Mouse (Mus musculus) CH12.LX (cell line): ENCODE measurements around the gene Dnaja3. TPM values are rescaled to one million over a fixed set of nuclear protein-coding genes. Genes with fewer than 3 reads are reported as not detected.
"Not testable (repeated sequence)": the region's sequence is repeated elsewhere in the genome, so short reads cannot be mapped to it uniquely, and the experiment has no call there.

Experiments
- DNase-seq: peaks from one replicate; pipeline ENCODE4 v3.0.0-alpha.2; 2013; ENCODE audit errors: extremely low read depth
- H3K27ac ChIP-seq: 2 replicates; pipeline ENCODE4 v1.5.1; 2012; ENCODE audit warnings: low read depth, mild to moderate bottlenecking, control low read depth, moderate library complexity; ENCODE audit not compliant: insufficient read depth
- H3K27me3 ChIP-seq: replicated peaks from 2 replicates; pipeline ENCODE3; 2012; ENCODE audit warnings: inconsistent platforms
- H3K36me3 ChIP-seq, 2 experiments: replicated peaks in 1 of 2; 2 replicates each; pipeline versions ENCODE3 to v1.6.1; 2012; ENCODE audit warnings: inconsistent platforms in 1 of 2, low read length in 1 of 2, mild to moderate bottlenecking in 1 of 2, mixed read lengths in 1 of 2, moderate library complexity in 1 of 2; ENCODE audit not compliant: control insufficient read depth in 1 of 2, insufficient read depth in 1 of 2
- H3K4me1 ChIP-seq, 2 experiments: 2 replicates each; pipeline ENCODE4 v1.6.1; 2012; ENCODE audit warnings: inconsistent platforms in 1 of 2, moderate library complexity in 1 of 2; ENCODE audit not compliant: insufficient read depth in 2 of 2, control insufficient read depth in 1 of 2
- H3K4me2 ChIP-seq: 2 replicates; pipeline ENCODE4 v1.6.1; 2012; ENCODE audit warnings: low read depth, mild to moderate bottlenecking, control low read depth; ENCODE audit not compliant: poor library complexity, insufficient read depth, severe bottlenecking
- H3K4me3 ChIP-seq, 3 experiments: fragments of 150-350 bp in 1 of 3; sonication (generic) in 1 of 3; replicated peaks in 1 of 3; 2 replicates each; pipeline versions ENCODE3 to v1.5.1; 2011 to 2012; ENCODE audit warnings: low read depth in 2 of 3, low read length in 2 of 3, mild to moderate bottlenecking in 2 of 3, moderate library complexity in 2 of 3, control low read depth in 1 of 3, improper control_type of control experiment in 1 of 3, inconsistent platforms in 1 of 3, mixed read lengths in 1 of 3; ENCODE audit not compliant: poor library complexity in 1 of 3
- H3K79me2 ChIP-seq: replicated peaks from 2 replicates; pipeline ENCODE4 v1.6.1; 2012; ENCODE audit warnings: mild to moderate bottlenecking, moderate library complexity; ENCODE audit not compliant: control insufficient read depth, poor library complexity, insufficient read depth, severe bottlenecking; ENCODE audit errors: extremely low read depth
- H3K9ac ChIP-seq: 2 replicates; pipeline ENCODE4 v1.6.1; 2012; ENCODE audit warnings: low read depth, mild to moderate bottlenecking, control low read depth, moderate library complexity; ENCODE audit not compliant: insufficient read depth
- H3K9me3 ChIP-seq: replicated peaks from 2 replicates; pipeline ENCODE3; 2012; ENCODE audit warnings: low read length, inconsistent platforms, mixed read lengths
- CHD1 ChIP-seq: IDR thresholded peaks from 2 replicates; pipeline ENCODE4 v1.6.1; 2012; ENCODE audit warnings: low read depth, low read length, improper control_type of control experiment, inconsistent platforms
- CHD2 ChIP-seq: IDR thresholded peaks from 2 replicates; pipeline ENCODE4 v1.6.1; 2011; ENCODE audit warnings: low read length, improper control_type of control experiment
- CTCF ChIP-seq, 2 experiments: IDR thresholded peaks in 1 of 2; conservative IDR thresholded peaks in 1 of 2; 2 replicates each; pipeline ENCODE4 v1.5.1; 2011 to 2012; ENCODE audit warnings: low read depth in 2 of 2, low read length in 2 of 2, improper control_type of control experiment in 1 of 2, inconsistent platforms in 1 of 2, mild to moderate bottlenecking in 1 of 2, moderate library complexity in 1 of 2
- ELF1 ChIP-seq: IDR thresholded peaks from 2 replicates; pipeline ENCODE4 v1.6.1; 2014; ENCODE audit warnings: low read depth, mild to moderate bottlenecking, inconsistent platforms, low read length, improper control_type of control experiment
- EP300 ChIP-seq: IDR thresholded peaks from 2 replicates; pipeline ENCODE4 v1.6.1; 2011; ENCODE audit warnings: low read length, improper control_type of control experiment
- ETS1 ChIP-seq: conservative IDR thresholded peaks from 2 replicates; pipeline ENCODE4 v1.6.1; 2012; ENCODE audit warnings: low read depth, mild to moderate bottlenecking, inconsistent platforms, low read length, improper control_type of control experiment, moderate library complexity
- IRF4 ChIP-seq: IDR thresholded peaks from 2 replicates; pipeline ENCODE4 v1.6.1; 2014; ENCODE audit warnings: low read depth, mild to moderate bottlenecking, inconsistent platforms, low read length, improper control_type of control experiment
- JUN ChIP-seq: IDR thresholded peaks from 2 replicates; pipeline ENCODE4 v1.6.1; 2011; ENCODE audit warnings: low read depth, mild to moderate bottlenecking, low read length, improper control_type of control experiment, moderate library complexity; ENCODE audit not compliant: insufficient read depth
- JUND ChIP-seq: conservative IDR thresholded peaks from 2 replicates; pipeline ENCODE4 v1.6.1; 2011; ENCODE audit warnings: low read depth, low read length, improper control_type of control experiment
- KAT2A ChIP-seq: IDR thresholded peaks from 2 replicates; pipeline ENCODE4 v1.6.1; 2012; ENCODE audit warnings: low read length, improper control_type of control experiment, inconsistent platforms; ENCODE audit not compliant: insufficient replicate concordance
- MAFK ChIP-seq: IDR thresholded peaks from 2 replicates; pipeline ENCODE4 v1.6.1; 2011; ENCODE audit warnings: low read length, improper control_type of control experiment; ENCODE audit not compliant: insufficient replicate concordance
- MAX ChIP-seq: IDR thresholded peaks from 2 replicates; pipeline ENCODE4 v1.6.1; 2011; ENCODE audit warnings: low read length, improper control_type of control experiment
- MAZ ChIP-seq: IDR thresholded peaks from 2 replicates; pipeline ENCODE4 v1.6.1; 2012; ENCODE audit warnings: low read depth, mild to moderate bottlenecking, inconsistent platforms, low read length, improper control_type of control experiment, moderate library complexity
- MYC ChIP-seq: IDR thresholded peaks from 2 replicates; pipeline ENCODE4 v1.6.1; 2011; ENCODE audit warnings: low read depth, mild to moderate bottlenecking, improper control_type of control experiment, low read length
- NRF1 ChIP-seq: IDR thresholded peaks from 2 replicates; pipeline ENCODE4 v1.6.1; 2014; ENCODE audit warnings: low read depth, mild to moderate bottlenecking, inconsistent platforms, low read length, improper control_type of control experiment, moderate library complexity
- POLR2A ChIP-seq: IDR thresholded peaks from 2 replicates; pipeline ENCODE4 v1.6.1; 2011; ENCODE audit warnings: low read depth, mild to moderate bottlenecking, improper control_type of control experiment, low read length
- RAD21 ChIP-seq: IDR thresholded peaks from 2 replicates; pipeline ENCODE4 v1.6.1; 2011; ENCODE audit warnings: low read depth, mild to moderate bottlenecking, low read length, improper control_type of control experiment, moderate library complexity
- SMC3 ChIP-seq: IDR thresholded peaks from 2 replicates; pipeline ENCODE4 v1.6.1; 2011; ENCODE audit warnings: low read depth, low read length, improper control_type of control experiment
- TBP ChIP-seq: conservative IDR thresholded peaks from 2 replicates; pipeline ENCODE4 v1.6.1; 2011; ENCODE audit warnings: low read depth, low read length, improper control_type of control experiment
- TCF12 ChIP-seq: IDR thresholded peaks from 2 replicates; pipeline ENCODE4 v1.6.1; 2014; ENCODE audit warnings: low read depth, mild to moderate bottlenecking, inconsistent platforms, low read length, improper control_type of control experiment
- UBTF ChIP-seq: IDR thresholded peaks from 2 replicates; pipeline ENCODE4 v1.6.1; 2012; ENCODE audit warnings: low read depth, mild to moderate bottlenecking, inconsistent platforms, low read length, improper control_type of control experiment, moderate library complexity
- USF1 ChIP-seq: IDR thresholded peaks from 2 replicates; pipeline ENCODE4 v1.6.1; 2014; ENCODE audit warnings: low read depth, mild to moderate bottlenecking, inconsistent platforms, low read length, improper control_type of control experiment
- ZC3H11A ChIP-seq: IDR thresholded peaks from 2 replicates; pipeline ENCODE4 v1.6.1; 2012; ENCODE audit warnings: low read depth, mild to moderate bottlenecking, inconsistent platforms, low read length, improper control_type of control experiment
- ZMIZ1 ChIP-seq: IDR thresholded peaks from 2 replicates; pipeline ENCODE4 v1.6.1; 2012; ENCODE audit warnings: low read depth, mild to moderate bottlenecking, inconsistent platforms, low read length, improper control_type of control experiment
- ZNF384 ChIP-seq: IDR thresholded peaks from 2 replicates; pipeline ENCODE4 v1.6.1; 2012; ENCODE audit warnings: low read depth, low read length, improper control_type of control experiment, inconsistent platforms
- dilution Hi-C: fragments of 300-500 bp; cut with MboI; formaldehyde crosslinking; loops from 2 replicates; pipeline ENCODE4 v1.14.3; 2020; ENCODE audit warnings: low sequenced_read_pairs; ENCODE audit not compliant: extremely low pct_unique_long_range_greater_than_20kb, extremely low pct_ligation_motif_present
- in situ Hi-C: fragments of 300-500 bp; cut with MboI; formaldehyde crosslinking; loops from 3 replicates; pipeline ENCODE4 v1.14.3; 2019; ENCODE audit warnings: low sequenced_read_pairs, low pct_ligation_motif_present, low pct_unique_long_range_greater_than_20kb, mixed read lengths
- polyA plus RNA-seq: library from polyadenylated mRNA; unstranded; fragments of >175 nt; gene quantifications from 2 replicates; pipeline ENCODE4 v1.2.1, GENCODE M21; 2012; ENCODE audit warnings: low read depth; ENCODE audit not compliant: insufficient read length
- total RNA-seq, 2 experiments: library from RNA; depleted of rRNA; stranded (reverse); fragments of 300-350 nt in 1 of 2; fragments of >200 nt in 1 of 2; gene quantifications; 2 replicates each; pipeline ENCODE4 v1.2.3; 2012 to 2014

Gene Dnaja3
- total and polyA plus RNA-seq, 3 experiments = 56.6 to 85.3 (median 80.4) TPM

- H3K4me3 ChIP-seq, DNase-seq, H3K9me3 ChIP-seq, H3K4me2 ChIP-seq, H3K27me3 ChIP-seq, dilution Hi-C loops, H3K27ac ChIP-seq, H3K9ac ChIP-seq: not testable (repeated sequence)
- peaks cover 22% of the 10 kb centered on the region for H3K79me2 ChIP-seq
- H3K4me1 ChIP-seq = peaks cover 6 to 23% of the 10 kb centered on the region in 2 experiments
- peaks cover 46 to 75% of the 10 kb centered on the region in 2 experiments for H3K36me3 ChIP-seq
- in situ Hi-C loops = loop anchor here (5.0 kb wide), 1 partner anchor 88 kb away; no protein-coding TSS in a partner anchor
- TF ChIP-seq RAD21 = peak; percentile 3; the same call in 1 of the 2 replicates
- peak; percentile 28; the same call in 1 of the 2 replicates for TF ChIP-seq SMC3
- peak in 1 of 2 experiments; percentile 27; a peak in 2 of 4 replicates for TF ChIP-seq CTCF (conservative IDR thresholded peaks at IDR 0.05 in 1 of 2, IDR thresholded peaks at IDR 0.05 in 1 of 2; ENCODE audit: low read depth in 2 of 2, low read length in 2 of 2)
These were observed 49.6 kb downstream of the Dnaja3 start for GRCm38 (mm10) chr16:4689371-4689770.

GRCm38 (mm10) chr16:4701211-4701610 lies 61.4 kb downstream of the Dnaja3 start:
- H3K79me2 ChIP-seq = no peaks in the 10 kb centered on the region
- H3K4me2 ChIP-seq = no peak overlapping the region
- H3K4me1 ChIP-seq = peaks cover 3 to 6% of the 10 kb centered on the region in 2 experiments; a peak in 2 of 4 replicates
- H3K36me3 ChIP-seq = peaks cover 83 to 95% of the 10 kb centered on the region in 2 experiments
- H3K27me3 ChIP-seq = no peaks in the 10 kb centered on the region
- no peak for TF ChIP-seq USF1
- TF ChIP-seq POLR2A = no peak
- no peak for TF ChIP-seq NRF1
- no peak for TF ChIP-seq UBTF
- no peak for TF ChIP-seq TBP
- no peak for TF ChIP-seq JUN
- no peak for TF ChIP-seq TCF12
- no peak for TF ChIP-seq RAD21
- no peak for TF ChIP-seq ETS1
- TF ChIP-seq MAX = no peak
- no peak for TF ChIP-seq SMC3
- TF ChIP-seq ZNF384 = no peak
- no peak for TF ChIP-seq JUND
- no peak for TF ChIP-seq ZC3H11A
- DNase-seq = no peak
- in situ Hi-C loops (no loop called here), dilution Hi-C loops (no loop called here)
- H3K27ac ChIP-seq = no peak overlapping the region
- H3K9me3 ChIP-seq = no peaks in the 10 kb centered on the region
- H3K9ac ChIP-seq = no peak overlapping the region
- H3K4me3 ChIP-seq = no peak overlapping the region

- Histone ChIP-seq H3K4me1 (peaks cover 3 to 6% of the 10 kb centered on the region in 2 experiments; a peak in 2 of 4 replicates), H3K27me3 (no peaks in the 10 kb centered on the region), H3K27ac (peak overlapping the region; percentile 31; the same call in 1 of the 2 replicates), H3K79me2 (no peaks in the 10 kb centered on the region), H3K9ac (no peak overlapping the region), H3K4me2 (no peak overlapping the region), H3K4me3 (no peak overlapping the region), H3K36me3 (peaks cover 84 to 97% of the 10 kb centered on the region in 2 experiments), H3K9me3 (no peaks in the 10 kb centered on the region)
- DNase-seq = no peak
- dilution Hi-C loops = no loop called here
- in situ Hi-C loops = no loop called here
- TF ChIP-seq RAD21 = no peak
- TF ChIP-seq USF1 = no peak
- no peak for TF ChIP-seq NRF1
- TF ChIP-seq EP300 = no peak
- TF ChIP-seq POLR2A = no peak
- TF ChIP-seq ZNF384 = no peak
- no peak for TF ChIP-seq MAZ
- no peak for TF ChIP-seq ZMIZ1
- TF ChIP-seq MYC = no peak
- TF ChIP-seq MAFK = no peak
- TF ChIP-seq CHD2 = no peak
- TF ChIP-seq KAT2A = no peak
- no peak for TF ChIP-seq UBTF
- no peak for TF ChIP-seq CTCF (conservative IDR thresholded peaks at IDR 0.05 in 1 of 2, IDR thresholded peaks at IDR 0.05 in 1 of 2; ENCODE audit: low read depth in 2 of 2, low read length in 2 of 2)
- TF ChIP-seq ELF1 = no peak
- TF ChIP-seq TCF12 = peak; percentile 45; the same call in 1 of the 2 replicates
- TF ChIP-seq CHD1 = peak; percentile 100
- peak; percentile 38; the same call in 1 of the 2 replicates for TF ChIP-seq IRF4
- TF ChIP-seq ETS1 = no peak
These were observed 62.9 kb downstream of the Dnaja3 start for GRCm38 (mm10) chr16:4702646-4703045.
